Mouse (Mus musculus): Measurements from ENCODE around the gene Acvr1. TPM values are rescaled to one million over a fixed set of nuclear protein-coding genes. Genes with fewer than 3 reads are reported as not detected.

The Acvr1 gene
- polyA plus RNA-seq, 2 experiments: 13.2 to 30.3 TPM

DNA sequence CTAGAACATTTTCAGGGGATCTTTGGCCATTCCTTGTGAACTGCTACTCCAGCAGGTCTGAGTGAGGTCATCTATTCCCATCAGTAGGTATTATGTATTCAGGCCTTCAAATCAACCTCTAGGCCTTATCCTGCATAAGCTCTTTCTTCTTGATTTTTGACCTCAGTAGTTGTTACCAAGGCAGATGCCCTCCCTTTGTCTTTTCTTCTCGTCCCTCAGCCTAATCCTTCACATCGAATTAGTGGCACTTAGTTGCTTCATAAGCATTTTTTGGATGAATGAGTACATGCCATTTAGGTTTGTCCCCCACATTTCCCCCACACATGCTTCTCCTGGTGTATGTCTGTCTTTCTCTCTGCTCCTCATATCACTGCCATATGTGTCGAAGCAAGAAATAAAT lies 200.8 kb downstream of the Acvr1 start:
- no peak overlapping the region for H3K9ac ChIP-seq (ENCODE audit: low read depth, low read length, severe bottlenecking)
- no peaks in the 10 kb centered on the region for H3K9me3 ChIP-seq (ENCODE audit: control insufficient read depth, low read length)
- no peaks in the 10 kb centered on the region for H3K36me3 ChIP-seq (ENCODE audit: control insufficient read depth, insufficient read depth, low read length)
- no peak overlapping the region for H3K4me2 ChIP-seq (replicated peaks; ENCODE audit: low read depth, low read length, severe bottlenecking)
- H3K4me1 ChIP-seq (ENCODE audit: control insufficient read depth, insufficient read depth, low read length): no peaks in the 10 kb centered on the region
- H3K27me3 ChIP-seq (ENCODE audit: control insufficient read depth, insufficient read depth, low read length): no peaks in the 10 kb centered on the region
- TF ChIP-seq POLR2A (IDR thresholded peaks at IDR 0.05; ENCODE audit: borderline replicate concordance, extremely low read depth, insufficient read depth, insufficient read length): no peak
- H3K4me3 ChIP-seq (replicated peaks; ENCODE audit: low read length): no peak overlapping the region
- WGBS: 82% methylated on average over 3 of the region's 3 CpGs
- no peak for ATAC-seq (ENCODE audit: low FRiP score, low read depth)
- no peak for DNase-seq (ENCODE audit: low spot score)
- H3K27ac ChIP-seq (replicated peaks; ENCODE audit: low read depth, low read length): no peak overlapping the region

DNA sequence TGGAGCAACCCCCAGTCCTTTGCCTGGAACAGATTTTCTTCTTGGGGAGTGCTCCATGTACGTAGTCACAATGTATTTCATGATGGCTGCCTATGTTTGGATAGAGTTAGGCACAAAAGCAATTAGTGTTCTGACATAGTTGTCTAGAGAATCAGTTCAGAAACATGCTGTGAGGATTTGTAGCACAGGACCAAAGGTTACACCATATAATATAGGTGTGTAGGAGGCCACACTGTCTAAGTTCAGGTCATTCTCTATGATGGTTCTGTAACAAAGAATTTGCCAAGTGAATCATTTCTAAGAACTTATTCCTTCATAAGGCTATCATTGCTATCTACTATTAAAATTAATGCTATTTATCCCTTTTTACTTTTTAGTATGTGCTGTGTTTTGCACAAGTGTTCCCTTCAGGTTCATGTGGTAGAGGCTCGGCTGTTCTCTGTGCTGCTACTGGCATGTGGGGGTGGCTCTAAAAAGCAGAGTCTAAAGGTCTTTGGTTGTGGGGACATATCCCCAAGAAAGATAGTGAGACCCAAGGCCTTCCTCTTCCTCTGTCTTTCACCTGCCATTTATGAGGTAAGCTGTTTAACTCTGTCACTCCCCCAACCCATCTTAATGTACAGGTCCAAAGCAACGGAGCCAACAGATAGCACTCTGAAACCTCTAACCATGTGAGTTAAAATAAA lies 205.5 kb downstream of the Acvr1 start:
- Histone ChIP-seq H3K9ac (ENCODE audit: low read depth, low read length, severe bottlenecking) (no peak overlapping the region), H3K36me3 (ENCODE audit: control insufficient read depth, insufficient read depth, low read length) (no peaks in the 10 kb centered on the region), H3K27ac (replicated peaks; ENCODE audit: low read depth, low read length) (no peak overlapping the region), H3K4me1 (ENCODE audit: control insufficient read depth, insufficient read depth, low read length) (peaks cover 7% of the 10 kb centered on the region; the same call in 1 of the 2 replicates), H3K27me3 (ENCODE audit: control insufficient read depth, insufficient read depth, low read length) (peaks cover 19% of the 10 kb centered on the region), H3K4me2 (replicated peaks; ENCODE audit: low read depth, low read length, severe bottlenecking) (no peak overlapping the region), H3K4me3 (replicated peaks; ENCODE audit: low read length) (no peak overlapping the region), H3K9me3 (ENCODE audit: control insufficient read depth, low read length) (no peaks in the 10 kb centered on the region)
- 85% methylated on average over 3 of the region's 3 CpGs for WGBS
- ATAC-seq (ENCODE audit: low FRiP score, low read depth) (no peak), DNase-seq (ENCODE audit: low spot score) (no peak)
- TF ChIP-seq POLR2A (IDR thresholded peaks at IDR 0.05; ENCODE audit: borderline replicate concordance, extremely low read depth, insufficient read depth, insufficient read length): no peak

DNA sequence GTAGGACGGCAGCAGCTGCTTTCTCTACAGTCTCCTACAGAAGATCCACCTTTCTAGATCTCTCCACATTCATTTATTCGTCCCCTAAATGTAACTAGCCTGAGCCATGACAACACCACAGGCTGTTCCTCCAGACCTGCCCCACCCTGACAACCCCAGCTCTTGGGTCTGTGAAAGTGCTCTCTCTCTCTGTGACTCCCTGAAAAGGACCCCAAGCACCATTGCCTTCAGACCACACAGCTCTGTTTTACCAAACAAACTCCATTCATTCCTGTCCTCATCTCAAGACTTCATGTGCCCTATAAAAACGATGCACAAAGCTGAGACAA lies 208.9 kb downstream of the Acvr1 start:
- no peaks in the 10 kb centered on the region for H3K9me3 ChIP-seq (ENCODE audit: control insufficient read depth, low read length)
- no peak overlapping the region for H3K27ac ChIP-seq (replicated peaks; ENCODE audit: low read depth, low read length)
- H3K27me3 ChIP-seq (ENCODE audit: control insufficient read depth, insufficient read depth, low read length): peaks cover 23% of the 10 kb centered on the region
- peak overlapping the region; percentile 58 for H3K4me3 ChIP-seq (replicated peaks; ENCODE audit: low read length)
- 7% methylated on average over 3 of the region's 3 CpGs for WGBS
- H3K4me2 ChIP-seq (replicated peaks; ENCODE audit: low read depth, low read length, severe bottlenecking): peak overlapping the region; percentile 100
- no peak overlapping the region for H3K9ac ChIP-seq (ENCODE audit: low read depth, low read length, severe bottlenecking)
- H3K4me1 ChIP-seq (ENCODE audit: control insufficient read depth, insufficient read depth, low read length): peaks cover 7% of the 10 kb centered on the region; the same call in 1 of the 2 replicates
- DNase-seq (ENCODE audit: low spot score) (no peak), ATAC-seq (ENCODE audit: low FRiP score, low read depth) (0 out of 2 replicates have a peak, but pooled peaks have one; percentile 30)
- TF ChIP-seq POLR2A (IDR thresholded peaks at IDR 0.05; ENCODE audit: borderline replicate concordance, extremely low read depth, insufficient read depth, insufficient read length): no peak
- no peaks in the 10 kb centered on the region for H3K36me3 ChIP-seq (ENCODE audit: control insufficient read depth, insufficient read depth, low read length)

DNA sequence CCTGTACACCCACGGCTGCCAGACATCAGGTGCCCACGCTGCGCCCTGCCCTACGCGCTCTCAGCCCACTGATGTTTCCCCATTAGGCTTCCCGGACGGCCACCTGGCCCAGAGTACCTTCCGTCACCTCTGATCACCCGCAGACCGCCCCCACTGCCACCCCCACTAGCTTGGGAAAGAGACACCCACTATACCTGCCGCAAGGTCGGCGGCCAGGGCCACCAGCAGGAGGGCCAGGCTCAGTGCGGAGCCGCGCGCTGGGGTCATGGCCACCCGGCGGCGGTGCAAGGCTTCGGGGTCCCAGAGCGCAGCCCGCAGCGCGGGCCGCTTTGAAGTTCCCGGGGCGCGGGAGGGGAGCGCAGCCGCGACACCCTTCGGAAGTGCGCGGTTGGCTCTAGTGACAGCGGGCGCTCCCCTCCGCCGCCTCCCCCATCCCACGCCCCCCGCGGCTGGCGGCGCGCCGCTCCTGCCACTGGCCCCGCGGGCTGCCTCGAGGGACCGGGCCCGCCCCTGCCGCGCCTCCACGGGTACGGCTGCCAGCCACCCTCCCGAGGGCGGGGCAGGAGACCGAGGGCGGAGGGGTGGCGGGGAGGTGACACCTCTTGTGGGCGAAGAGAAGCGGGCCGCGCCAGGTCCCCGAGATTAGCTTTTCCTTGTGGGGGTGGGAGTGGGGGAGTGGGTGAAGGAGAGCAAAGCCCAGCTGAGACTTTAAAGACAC lies 209.4 kb downstream of the Acvr1 start, which contains the start of gene Acvr1c:
Gene Acvr1c, minus strand, starts transcription at position 482 of the 718 bp plus-strand sequence.
- Histone ChIP-seq H3K4me2 (replicated peaks; ENCODE audit: low read depth, low read length, severe bottlenecking) (peak within 1 kb of the TSS; percentile 100), H3K27ac (replicated peaks; ENCODE audit: low read depth, low read length) (no peak within 1 kb of the TSS), H3K36me3 (ENCODE audit: control insufficient read depth, insufficient read depth, low read length) (no peaks in the 10 kb centered on the region), H3K27me3 (ENCODE audit: control insufficient read depth, insufficient read depth, low read length) (peaks cover 23% of the 10 kb centered on the region), H3K4me1 (ENCODE audit: control insufficient read depth, insufficient read depth, low read length) (peaks cover 7% of the 10 kb centered on the region; the same call in 1 of the 2 replicates), H3K9ac (ENCODE audit: low read depth, low read length, severe bottlenecking) (peak within 1 kb of the TSS; percentile 50), H3K4me3 (replicated peaks; ENCODE audit: low read length) (peak within 1 kb of the TSS; percentile 58), H3K9me3 (ENCODE audit: control insufficient read depth, low read length) (no peaks in the 10 kb centered on the region)
- WGBS: 1% methylated on average over 34 of the region's 65 CpGs
- no peak for TF ChIP-seq POLR2A (IDR thresholded peaks at IDR 0.05; ENCODE audit: borderline replicate concordance, extremely low read depth, insufficient read depth, insufficient read length)
- ATAC-seq (ENCODE audit: low FRiP score, low read depth) (peak; percentile 60), DNase-seq (ENCODE audit: low spot score) (peak; percentile 16)

DNA sequence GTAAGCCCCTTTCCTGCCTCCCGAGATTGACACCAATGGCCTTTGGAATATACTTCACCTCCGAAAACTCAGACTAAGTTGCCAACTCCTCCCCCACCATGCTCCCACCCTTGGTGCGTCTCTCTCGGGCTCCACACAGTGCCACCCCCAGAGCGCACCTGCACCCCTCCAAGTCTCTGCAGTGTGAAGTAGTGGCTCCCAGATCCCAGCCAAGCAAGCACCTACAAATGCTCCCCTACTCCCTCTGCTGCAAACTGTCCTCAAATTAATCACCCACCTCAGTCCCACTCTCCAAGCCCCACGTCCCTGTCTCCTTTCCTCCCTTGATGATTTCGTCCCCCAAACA lies 209.9 kb downstream of the Acvr1 start:
- no peaks in the 10 kb centered on the region for H3K9me3 ChIP-seq (ENCODE audit: control insufficient read depth, low read length)
- WGBS: 0% methylated on average over 7 of the region's 7 CpGs
- H3K36me3 ChIP-seq (ENCODE audit: control insufficient read depth, insufficient read depth, low read length): no peaks in the 10 kb centered on the region
- ATAC-seq (ENCODE audit: low FRiP score, low read depth) (peak; percentile 12; the same call in 1 of the 2 replicates), DNase-seq (ENCODE audit: low spot score) (no peak)
- peaks cover 23% of the 10 kb centered on the region for H3K27me3 ChIP-seq (ENCODE audit: control insufficient read depth, insufficient read depth, low read length)
- no peak for TF ChIP-seq POLR2A (IDR thresholded peaks at IDR 0.05; ENCODE audit: borderline replicate concordance, extremely low read depth, insufficient read depth, insufficient read length)
- peaks cover 7% of the 10 kb centered on the region; the same call in 1 of the 2 replicates for H3K4me1 ChIP-seq (ENCODE audit: control insufficient read depth, insufficient read depth, low read length)
- no peak overlapping the region for H3K9ac ChIP-seq (ENCODE audit: low read depth, low read length, severe bottlenecking)
- H3K27ac ChIP-seq (replicated peaks; ENCODE audit: low read depth, low read length): no peak overlapping the region
- H3K4me2 ChIP-seq (replicated peaks; ENCODE audit: low read depth, low read length, severe bottlenecking): peak overlapping the region; percentile 100
- peak overlapping the region; percentile 58 for H3K4me3 ChIP-seq (replicated peaks; ENCODE audit: low read length)

Data from limb, embryonic 14.5 days (tissue).